Mouse (Mus musculus) ovary, postnatal 36 days (tissue): ENCODE data around the gene Fosl1.

ENCODE experiments used
- DNase-seq: peaks from one replicate; pipeline ENCODE4 v3.0.0; 2022; ENCODE audit warnings: low spot score, mixed read lengths

Fosl1 gene

GRCm38 (mm10) chr19:5424782-5425741 lies 22.3 kb upstream of the Fosl1 start, which contains the start of the genes Drap1 and AI837181:
Drap1 (minus strand) TSS chr19:5424979.
AI837181 (plus strand) TSS chr19:5425144.
- DNase-seq, result peak; percentile 96

GRCm38 (mm10) chr19:5425906-5426565 lies 21.3 kb upstream of the Fosl1 start:
- no peak for DNase-seq

GRCm38 (mm10) chr19:5426640-5427290 lies 20.6 kb upstream of the Fosl1 start:
- no peak for DNase-seq

GRCm38 (mm10) chr19:5428083-5428482 lies 19.3 kb upstream of the Fosl1 start:
- DNase-seq, result no peak

- DNase-seq, result no peak
These were observed 18.1 kb upstream of the Fosl1 start for GRCm38 (mm10) chr19:5429219-5429618.

GRCm38 (mm10) chr19:5429806-5430205 lies 17.5 kb upstream of the Fosl1 start:
- DNase-seq, result peak; percentile 61

GRCm38 (mm10) chr19:5430408-5430807 lies 16.9 kb upstream of the Fosl1 start:
- no peak for DNase-seq

- DNase-seq, result no peak
These were observed 15.4 kb upstream of the Fosl1 start for GRCm38 (mm10) chr19:5431911-5432464.

- DNase-seq, result peak; percentile 59
These were observed 14.1 kb upstream of the Fosl1 start for GRCm38 (mm10) chr19:5432992-5433852.

- no peak for DNase-seq
These were observed 13.4 kb upstream of the Fosl1 start for GRCm38 (mm10) chr19:5433951-5434350.

- DNase-seq, result no peak
These were observed 2.9 kb upstream of the Fosl1 start for GRCm38 (mm10) chr19:5444371-5444908.

- no peak for DNase-seq
These were observed 2.4 kb upstream of the Fosl1 start for GRCm38 (mm10) chr19:5444954-5445353.

- no peak for DNase-seq
These were observed 1.6 kb upstream of the Fosl1 start for GRCm38 (mm10) chr19:5445747-5446146.

GRCm38 (mm10) chr19:5448354-5449150 lies 1.2 kb downstream of the Fosl1 start:
- DNase-seq, result no peak

- no peak for DNase-seq
These were observed 2.3 kb downstream of the Fosl1 start for GRCm38 (mm10) chr19:5449673-5450072.

- DNase-seq, result no peak
These were observed 4.4 kb downstream of the Fosl1 start for GRCm38 (mm10) chr19:5451766-5452165.

- DNase-seq, result no peak
These were observed 7.7 kb downstream of the Fosl1 start for GRCm38 (mm10) chr19:5455037-5455436.

- no peak for DNase-seq
These were observed 8.2 kb downstream of the Fosl1 start for GRCm38 (mm10) chr19:5455568-5455967.

GRCm38 (mm10) chr19:5456241-5456921 lies 9.0 kb downstream of the Fosl1 start:
- no peak for DNase-seq
